Mouse (Mus musculus): ENCODE measurements around the gene Sec24b. TPM values are rescaled to one million over a fixed set of nuclear protein-coding genes. Genes with fewer than 3 reads are reported as not detected.

Gene Sec24b
- total and polyA plus RNA-seq, 3 experiments = 29.8 to 33.2 (median 30.8) TPM

GRCm38 (mm10) chr3:130077291-130077690 is 15.9 kb upstream of the Sec24b start:
- WGBS = 90% methylated on average over 9 of the region's 9 CpGs
- Histone ChIP-seq H3K4me3 (no peak overlapping the region), H3K36me3 (ENCODE audit: control insufficient read depth, insufficient read depth, low read length) (no peaks in the 10 kb centered on the region), H3K27me3 (ENCODE audit: control insufficient read depth, insufficient read depth, low read length) (no peaks in the 10 kb centered on the region), H3K27ac (no peak overlapping the region), H3K4me1 (ENCODE audit: control insufficient read depth, insufficient read depth, low read length) (no peaks in the 10 kb centered on the region), H3K9ac (ENCODE audit: low read depth, low read length) (no peak overlapping the region), H3K79me2 (replicated peaks; ENCODE audit: control insufficient read depth, insufficient read depth, low read length) (no peaks in the 10 kb centered on the region)
- intact Hi-C loops (cut with DNase I) = no loop called here
- DNase-seq = no peak
- TF ChIP-seq POLR2A (IDR thresholded peaks at IDR 0.05; ENCODE audit: insufficient read depth, low read depth, low read length) (no peak), CTCF (IDR thresholded peaks at IDR 0.05) (no peak), EP300 (IDR thresholded peaks at IDR 0.05; ENCODE audit: insufficient read depth, low read depth, low read length) (no peak)

GRCm38 (mm10) chr3:130075746-130076145 is 14.4 kb upstream of the Sec24b start:
- no peak overlapping the region for H3K9ac ChIP-seq (ENCODE audit: low read depth, low read length)
- no peak overlapping the region for H3K4me3 ChIP-seq
- H3K4me1 ChIP-seq (ENCODE audit: control insufficient read depth, insufficient read depth, low read length) = no peaks in the 10 kb centered on the region
- no peak for DNase-seq
- H3K79me2 ChIP-seq (replicated peaks; ENCODE audit: control insufficient read depth, insufficient read depth, low read length) = no peaks in the 10 kb centered on the region
- intact Hi-C loops (cut with DNase I) = no loop called here
- no peaks in the 10 kb centered on the region for H3K27me3 ChIP-seq (ENCODE audit: control insufficient read depth, insufficient read depth, low read length)
- H3K27ac ChIP-seq = no peak overlapping the region
- 30% methylated on average over 1 of the region's 1 CpGs for WGBS
- TF ChIP-seq CTCF (IDR thresholded peaks at IDR 0.05) (no peak), POLR2A (IDR thresholded peaks at IDR 0.05; ENCODE audit: insufficient read depth, low read depth, low read length) (no peak), EP300 (IDR thresholded peaks at IDR 0.05; ENCODE audit: insufficient read depth, low read depth, low read length) (no peak)
- H3K36me3 ChIP-seq (ENCODE audit: control insufficient read depth, insufficient read depth, low read length) = no peaks in the 10 kb centered on the region

GRCm38 (mm10) chr3:130073085-130073484 is 11.7 kb upstream of the Sec24b start:
- Histone ChIP-seq H3K36me3 (ENCODE audit: control insufficient read depth, insufficient read depth, low read length) (no peaks in the 10 kb centered on the region), H3K27me3 (ENCODE audit: control insufficient read depth, insufficient read depth, low read length) (no peaks in the 10 kb centered on the region), H3K79me2 (replicated peaks; ENCODE audit: control insufficient read depth, insufficient read depth, low read length) (no peaks in the 10 kb centered on the region), H3K4me1 (ENCODE audit: control insufficient read depth, insufficient read depth, low read length) (no peaks in the 10 kb centered on the region), H3K9ac (ENCODE audit: low read depth, low read length) (no peak overlapping the region), H3K27ac (no peak overlapping the region), H3K4me3 (no peak overlapping the region)
- TF ChIP-seq CTCF (IDR thresholded peaks at IDR 0.05) (no peak), EP300 (IDR thresholded peaks at IDR 0.05; ENCODE audit: insufficient read depth, low read depth, low read length) (no peak), POLR2A (IDR thresholded peaks at IDR 0.05; ENCODE audit: insufficient read depth, low read depth, low read length) (no peak)
- DNase-seq = peak; percentile 56 to 63
- intact Hi-C loops (cut with DNase I) = no loop called here
- 56% methylated on average over 10 of the region's 10 CpGs for WGBS

- 67% methylated on average over 2 of the region's 2 CpGs for WGBS
- no peak overlapping the region for H3K27ac ChIP-seq
- TF ChIP-seq POLR2A (IDR thresholded peaks at IDR 0.05; ENCODE audit: insufficient read depth, low read depth, low read length) = no peak
- TF ChIP-seq CTCF (IDR thresholded peaks at IDR 0.05) = no peak
- no peak for TF ChIP-seq EP300 (IDR thresholded peaks at IDR 0.05; ENCODE audit: insufficient read depth, low read depth, low read length)
- no peak overlapping the region for H3K4me3 ChIP-seq
- H3K9ac ChIP-seq (ENCODE audit: low read depth, low read length) = no peak overlapping the region
- no peaks in the 10 kb centered on the region for H3K4me1 ChIP-seq (ENCODE audit: control insufficient read depth, insufficient read depth, low read length)
- H3K79me2 ChIP-seq (replicated peaks; ENCODE audit: control insufficient read depth, insufficient read depth, low read length) = no peaks in the 10 kb centered on the region
- H3K36me3 ChIP-seq (ENCODE audit: control insufficient read depth, insufficient read depth, low read length) = no peaks in the 10 kb centered on the region
- no peaks in the 10 kb centered on the region for H3K27me3 ChIP-seq (ENCODE audit: control insufficient read depth, insufficient read depth, low read length)
- DNase-seq = no peak
- intact Hi-C loops (cut with DNase I) = no loop called here
Observed at GRCm38 (mm10) chr3:130071918-130072317, 10.6 kb upstream of the Sec24b start.

- 0% methylated on average over 51 of the region's 92 CpGs for WGBS
- H3K79me2 ChIP-seq (replicated peaks; ENCODE audit: control insufficient read depth, insufficient read depth, low read length) = no peaks in the 10 kb centered on the region; the same call in 1 of the 2 replicates
- intact Hi-C loops (cut with DNase I) = loop anchor here (5.0 kb wide), 3 partner anchors 158 to 228 kb away; partner anchors contain the start of genes Casp6, Gar1 and Pla2g12a
- peaks cover 14% of the 10 kb centered on the region for H3K4me1 ChIP-seq (ENCODE audit: control insufficient read depth, insufficient read depth, low read length)
- H3K27me3 ChIP-seq (ENCODE audit: control insufficient read depth, insufficient read depth, low read length) = no peaks in the 10 kb centered on the region
- peak; percentile 91 to 92 for DNase-seq
- peak overlapping the region; percentile 69 for H3K4me3 ChIP-seq
- TF ChIP-seq POLR2A (IDR thresholded peaks at IDR 0.05; ENCODE audit: insufficient read depth, low read depth, low read length) = peak; percentile 61; the same call in 1 of the 2 replicates
- TF ChIP-seq CTCF (IDR thresholded peaks at IDR 0.05) = peak; percentile 79
- TF ChIP-seq EP300 (IDR thresholded peaks at IDR 0.05; ENCODE audit: insufficient read depth, low read depth, low read length) = no peak
- peaks cover 7% of the 10 kb centered on the region; the same call in 1 of the 2 replicates for H3K36me3 ChIP-seq (ENCODE audit: control insufficient read depth, insufficient read depth, low read length)
- peak overlapping the region; percentile 90 for H3K27ac ChIP-seq
- H3K9ac ChIP-seq (ENCODE audit: low read depth, low read length) = peak overlapping the region; percentile 96
Observed at GRCm38 (mm10) chr3:130060396-130061029, 840 bp downstream of the Sec24b start.

GRCm38 (mm10) chr3:130059805-130060395 is 1.5 kb downstream of the Sec24b start:
- peaks cover 14% of the 10 kb centered on the region for H3K4me1 ChIP-seq (ENCODE audit: control insufficient read depth, insufficient read depth, low read length)
- peak overlapping the region; percentile 96 for H3K9ac ChIP-seq (ENCODE audit: low read depth, low read length)
- peak; percentile 24 to 45 for DNase-seq
- WGBS = under 1% methylated on average over 42 of the region's 42 CpGs
- H3K79me2 ChIP-seq (replicated peaks; ENCODE audit: control insufficient read depth, insufficient read depth, low read length) = no peaks in the 10 kb centered on the region; the same call in 1 of the 2 replicates
- no peaks in the 10 kb centered on the region for H3K27me3 ChIP-seq (ENCODE audit: control insufficient read depth, insufficient read depth, low read length)
- H3K4me3 ChIP-seq = peak overlapping the region; percentile 69
- H3K36me3 ChIP-seq (ENCODE audit: control insufficient read depth, insufficient read depth, low read length) = peaks cover 11% of the 10 kb centered on the region
- intact Hi-C loops (cut with DNase I) = loop anchor here (5.0 to 10.0 kb wide), 4 partner anchors 158 to 335 kb away; partner anchors contain the start of genes Casp6, Gar1 and Pla2g12a
- H3K27ac ChIP-seq = peak overlapping the region; percentile 90
- no peak for TF ChIP-seq EP300 (IDR thresholded peaks at IDR 0.05; ENCODE audit: insufficient read depth, low read depth, low read length)
- no peak for TF ChIP-seq POLR2A (IDR thresholded peaks at IDR 0.05; ENCODE audit: insufficient read depth, low read depth, low read length)
- no peak for TF ChIP-seq CTCF (IDR thresholded peaks at IDR 0.05)

All from heart, adult 2 months (tissue).